Mouse (Mus musculus) midbrain, embryonic 15.5 days (tissue): Measurements from ENCODE around the gene 9130019O22Rik. TPM values are rescaled to one million over a fixed set of nuclear protein-coding genes. Genes with fewer than 3 reads are reported as not detected.
"Not testable (repeated sequence)": the region's sequence is repeated elsewhere in the genome, so short reads cannot be mapped to it uniquely, and the experiment has no call there.

Source experiments
- ATAC-seq: fragments of 200-750 bp; cut with Nextera tagmentation; replicated peaks from 2 replicates; pipeline ENCODE4 v1.8.0; 2017; ENCODE audit warnings: moderate TSS enrichment
- H3K27ac ChIP-seq: fragments of 300-500 bp; sonication (generic); 2 replicates; pipeline ENCODE4 v1.5.1; 2015; ENCODE audit warnings: mild to moderate bottlenecking, inconsistent platforms
- H3K27me3 ChIP-seq: fragments of 300-500 bp; sonication (generic); replicated peaks from 2 replicates; pipeline ENCODE4 v1.6.1; 2015; ENCODE audit warnings: inconsistent platforms
- H3K36me3 ChIP-seq: fragments of 300-500 bp; sonication (generic); replicated peaks from 2 replicates; pipeline ENCODE4 v1.6.1; 2015; ENCODE audit warnings: inconsistent platforms
- H3K4me1 ChIP-seq: fragments of 300-500 bp; sonication (generic); 2 replicates; pipeline ENCODE4 v1.6.1; 2015; ENCODE audit warnings: inconsistent platforms
- H3K4me2 ChIP-seq: fragments of 300-500 bp; sonication (generic); 2 replicates; pipeline ENCODE4 v1.6.1; 2015; ENCODE audit warnings: inconsistent platforms, mild to moderate bottlenecking, moderate library complexity
- H3K4me3 ChIP-seq: fragments of 300-500 bp; sonication (generic); 2 replicates; pipeline ENCODE4 v1.5.1; 2015; ENCODE audit warnings: mild to moderate bottlenecking, inconsistent platforms
- H3K9ac ChIP-seq: fragments of 300-500 bp; sonication (generic); 2 replicates; pipeline ENCODE4 v1.6.1; 2015; ENCODE audit warnings: mild to moderate bottlenecking, inconsistent platforms
- H3K9me3 ChIP-seq: fragments of 300-500 bp; sonication (generic); 2 replicates; pipeline ENCODE4 v1.6.1; 2016; ENCODE audit warnings: inconsistent platforms
- WGBS: fragments of 180-500 bp; shearing (Covaris S2); methylation state at CpG from one replicate; pipeline ENCODE4 v1.1.7; 2015; ENCODE audit warnings: mixed read lengths; 5-methylcytosine and 5-hydroxymethylcytosine counted together
- polyA plus RNA-seq: library from polyadenylated mRNA; unstranded; fragments of >200 nt; fragmentation: Nextera tagmentation; extraction: Ambion mirVana; gene quantifications from 2 replicates; pipeline ENCODE4 v1.2.1, GENCODE M21; 2015

Gene 9130019O22Rik
- polyA plus RNA-seq, 1 experiment from 2014 or later, result 5.2 TPM

GRCm38 (mm10) chr7:127400355-127400754 lies 13.4 kb upstream of the 9130019O22Rik start:
- no peak for ATAC-seq
- Histone ChIP-seq H3K9ac (no peak overlapping the region), H3K9me3 (no peaks in the 10 kb centered on the region), H3K4me3 (no peak overlapping the region), H3K27ac (no peak overlapping the region), H3K27me3 (no peaks in the 10 kb centered on the region), H3K4me2 (no peak overlapping the region), H3K4me1 (no peaks in the 10 kb centered on the region), H3K36me3 (no peaks in the 10 kb centered on the region)
- 70% methylated on average over 3 of the region's 3 CpGs for WGBS

- Histone ChIP-seq H3K36me3 (no peaks in the 10 kb centered on the region), H3K4me3 (peak overlapping the region; percentile 82), H3K9ac (peak overlapping the region; percentile 92), H3K27ac (peak overlapping the region; percentile 93), H3K27me3 (no peaks in the 10 kb centered on the region), H3K4me2 (peak overlapping the region; percentile 84), H3K4me1 (peaks cover 15% of the 10 kb centered on the region), H3K9me3 (no peaks in the 10 kb centered on the region)
- no peak for ATAC-seq
- 29% methylated on average over 7 of the region's 7 CpGs for WGBS
Observed at GRCm38 (mm10) chr7:127393944-127394333, 7.0 kb upstream of the 9130019O22Rik start.

GRCm38 (mm10) chr7:127393157-127393943 lies 6.4 kb upstream of the 9130019O22Rik start, which contains the start of gene E430018J23Rik:
TSS of gene E430018J23Rik (minus strand) at chr7:127393629.
- Histone ChIP-seq H3K36me3 (no peaks in the 10 kb centered on the region), H3K27me3 (no peaks in the 10 kb centered on the region), H3K27ac (peak within 1 kb of the TSS; percentile 93), H3K4me1 (peaks cover 15% of the 10 kb centered on the region), H3K4me2 (peak within 1 kb of the TSS; percentile 84), H3K4me3 (peak within 1 kb of the TSS; percentile 82), H3K9me3 (no peaks in the 10 kb centered on the region), H3K9ac (peak within 1 kb of the TSS; percentile 92)
- peak; percentile 94 for ATAC-seq
- 1% methylated on average over 45 of the region's 45 CpGs for WGBS

GRCm38 (mm10) chr7:127392251-127392824 lies 5.4 kb upstream of the 9130019O22Rik start:
- Histone ChIP-seq H3K36me3 (no peaks in the 10 kb centered on the region), H3K9me3 (no peaks in the 10 kb centered on the region), H3K4me2 (peak overlapping the region; percentile 84), H3K27me3 (no peaks in the 10 kb centered on the region), H3K9ac (peak overlapping the region; percentile 92), H3K4me3 (peak overlapping the region; percentile 82), H3K27ac (0 out of 2 replicates have a peak overlapping the region, but pooled peaks have one; percentile 21), H3K4me1 (peaks cover 15% of the 10 kb centered on the region)
- ATAC-seq, result no peak
- 81% methylated on average over 8 of the region's 8 CpGs for WGBS

- ATAC-seq, result no peak
- no peaks in the 10 kb centered on the region for H3K27me3 ChIP-seq
- H3K36me3 ChIP-seq, result no peaks in the 10 kb centered on the region
- no peak overlapping the region for H3K27ac ChIP-seq
- peaks cover 15% of the 10 kb centered on the region for H3K4me1 ChIP-seq
- no peak overlapping the region for H3K9ac ChIP-seq
- no peak overlapping the region for H3K4me2 ChIP-seq
- no peak overlapping the region for H3K4me3 ChIP-seq
- no peaks in the 10 kb centered on the region for H3K9me3 ChIP-seq
- WGBS, result 96% methylated on average over 16 of the region's 16 CpGs
Observed at GRCm38 (mm10) chr7:127391538-127391937, 4.6 kb upstream of the 9130019O22Rik start.

- Histone ChIP-seq H3K9me3 (no peaks in the 10 kb centered on the region), H3K4me3 (no peak overlapping the region), H3K4me2 (no peak overlapping the region), H3K4me1 (peaks cover 21% of the 10 kb centered on the region), H3K9ac (no peak overlapping the region), H3K27ac (no peak overlapping the region), H3K36me3 (no peaks in the 10 kb centered on the region), H3K27me3 (no peaks in the 10 kb centered on the region)
- WGBS, result 74% methylated on average over 7 of the region's 7 CpGs
- no peak for ATAC-seq
Observed at GRCm38 (mm10) chr7:127390306-127390705, 3.3 kb upstream of the 9130019O22Rik start.

GRCm38 (mm10) chr7:127388201-127388600 lies 1.2 kb upstream of the 9130019O22Rik start:
- not testable (repeated sequence) for H3K27ac ChIP-seq, H3K36me3 ChIP-seq, H3K4me2 ChIP-seq, H3K9me3 ChIP-seq, H3K4me3 ChIP-seq, H3K27me3 ChIP-seq, ATAC-seq, H3K9ac ChIP-seq
- H3K4me1 ChIP-seq, result peaks cover 15% of the 10 kb centered on the region

DNA sequence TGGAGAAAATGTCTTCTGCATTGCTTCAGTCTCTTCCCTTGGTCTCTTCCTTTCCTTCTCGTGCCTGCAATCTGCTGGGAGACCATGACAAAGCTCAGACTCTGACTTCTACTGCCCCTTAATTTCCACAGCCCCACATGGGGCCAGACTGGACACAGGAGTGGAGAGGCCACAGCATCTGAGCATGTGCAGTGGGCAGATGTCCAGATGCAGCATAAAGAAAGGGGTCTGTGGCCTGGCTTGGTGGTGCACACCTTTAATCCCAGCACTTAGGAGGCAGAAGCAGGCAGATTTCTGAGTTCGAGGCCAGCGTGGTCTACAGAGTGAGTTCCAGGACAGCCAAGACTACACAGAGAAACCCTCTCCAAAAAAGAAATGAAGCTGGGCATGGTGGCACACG lies 1.4 kb downstream of the 9130019O22Rik start:
- H3K9ac ChIP-seq, H3K27me3 ChIP-seq, ATAC-seq, H3K4me1 ChIP-seq, H3K36me3 ChIP-seq, H3K4me2 ChIP-seq, H3K27ac ChIP-seq, H3K4me3 ChIP-seq, H3K9me3 ChIP-seq: not testable (repeated sequence)
- WGBS, result 94% methylated on average over 4 of the region's 4 CpGs

- no peak for ATAC-seq
- no peak overlapping the region for H3K27ac ChIP-seq
- no peak overlapping the region for H3K9ac ChIP-seq
- no peaks in the 10 kb centered on the region for H3K9me3 ChIP-seq
- no peak overlapping the region for H3K4me2 ChIP-seq
- H3K36me3 ChIP-seq, result no peaks in the 10 kb centered on the region
- 80% methylated on average over 6 of the region's 6 CpGs for WGBS
- H3K4me3 ChIP-seq, result no peak overlapping the region
- H3K27me3 ChIP-seq, result no peaks in the 10 kb centered on the region
- peaks cover 6% of the 10 kb centered on the region; the same call in 1 of the 2 replicates for H3K4me1 ChIP-seq
Observed at GRCm38 (mm10) chr7:127378310-127378921, 8.6 kb downstream of the 9130019O22Rik start.

DNA sequence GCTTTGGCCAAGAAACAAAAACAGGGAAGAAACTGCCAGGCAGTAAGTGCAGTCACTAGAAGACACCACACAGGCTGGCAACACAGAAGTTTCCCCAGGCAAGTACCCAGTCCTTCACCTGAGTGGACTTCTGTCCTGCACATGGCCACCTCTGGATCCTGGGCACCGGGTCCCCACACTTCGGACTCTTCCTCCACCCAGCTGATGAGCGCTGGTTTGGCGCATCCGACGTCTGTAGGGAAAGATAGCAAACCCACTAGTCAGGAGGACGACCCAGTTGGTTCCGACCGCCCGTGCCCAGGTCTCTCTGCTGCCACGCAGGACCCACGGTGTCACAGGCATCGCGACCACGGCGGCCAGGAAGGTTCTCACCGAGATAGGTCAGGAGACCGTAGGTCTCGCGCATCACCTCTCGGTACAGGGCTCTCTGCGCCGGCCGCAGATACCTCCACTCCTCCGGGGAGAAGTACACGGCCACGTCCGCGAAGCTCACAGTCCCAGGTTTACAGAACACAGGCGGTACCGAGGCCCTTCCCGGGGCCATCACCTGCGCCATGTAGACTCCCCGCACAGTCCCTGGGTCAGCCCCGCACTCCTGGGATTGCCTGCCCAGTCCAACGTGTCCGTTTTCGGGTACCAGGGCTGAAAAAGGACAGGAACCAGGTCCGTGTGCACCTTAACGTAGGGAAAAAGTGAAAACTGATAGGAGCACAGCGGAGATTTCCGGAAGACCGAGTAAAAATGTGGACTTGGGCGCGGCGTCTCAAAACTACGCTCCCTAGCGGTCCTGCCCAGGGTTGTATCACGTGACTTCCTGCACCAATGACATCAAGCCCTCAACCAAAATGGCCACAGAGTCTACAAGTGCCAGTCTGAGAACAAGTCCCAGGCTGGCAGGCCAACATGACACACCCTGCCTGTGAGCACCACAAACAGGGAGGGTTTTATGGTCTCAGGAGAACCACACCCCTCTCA lies 11.4 kb downstream of the 9130019O22Rik start, which contains the start of gene Zfp747:
Gene Zfp747 (minus strand): TSS at position 780 of the 975 bp plus-strand sequence.
- H3K27me3 ChIP-seq, H3K36me3 ChIP-seq, H3K4me1 ChIP-seq, H3K9me3 ChIP-seq: not testable (repeated sequence)
- Histone ChIP-seq H3K4me3 (peak within 1 kb of the TSS; percentile 56), H3K4me2 (peak within 1 kb of the TSS; percentile 71), H3K27ac (peak within 1 kb of the TSS; percentile 74), H3K9ac (peak within 1 kb of the TSS; percentile 53)
- 2% methylated on average over 49 of the region's 49 CpGs for WGBS
- ATAC-seq, result peak; percentile 93

DNA sequence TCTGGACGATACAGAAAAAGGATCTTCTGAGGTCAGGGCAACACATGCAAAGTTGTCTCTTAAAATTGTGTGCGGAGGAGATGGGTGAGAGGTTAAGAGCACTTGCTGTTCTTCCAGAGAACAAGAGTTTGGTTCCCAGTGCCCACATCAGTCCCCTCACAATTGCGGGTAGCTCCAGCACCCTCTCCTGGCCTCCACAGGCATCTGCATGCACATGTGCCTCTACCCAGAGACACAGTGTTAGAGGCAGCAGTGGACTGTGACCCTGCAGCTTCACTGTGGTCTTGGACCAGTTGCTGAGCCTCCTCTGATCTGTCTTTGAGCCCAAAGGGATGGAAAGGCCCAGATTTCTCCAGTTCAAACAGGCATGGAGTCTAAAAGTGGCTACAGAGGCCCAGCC lies 15.1 kb downstream of the 9130019O22Rik start:
- WGBS, result 87% methylated on average over 3 of the region's 3 CpGs
- not testable (repeated sequence) for H3K9me3 ChIP-seq, H3K27me3 ChIP-seq, H3K27ac ChIP-seq, H3K36me3 ChIP-seq, H3K9ac ChIP-seq, ATAC-seq, H3K4me1 ChIP-seq, H3K4me3 ChIP-seq, H3K4me2 ChIP-seq
